Mouse (Mus musculus): Measurements from ENCODE around the gene Babam2.

Babam2 gene

GRCm38 (mm10) chr5:32127226-32127625 lies 429.7 kb downstream of the Babam2 start:
- no peak for DNase-seq (ENCODE audit: low spot score in 2 of 2)

GRCm38 (mm10) chr5:32127927-32128326 lies 430.4 kb downstream of the Babam2 start:
- DNase-seq (ENCODE audit: low spot score in 2 of 2), result no peak

- peak; percentile 59 to 69 for DNase-seq (ENCODE audit: low spot score in 2 of 2)
These were observed 435.6 kb downstream of the Babam2 start for GRCm38 (mm10) chr5:32132971-32133501.

- DNase-seq (ENCODE audit: low spot score in 2 of 2), result peak; percentile 71 to 77
These were observed 436.1 kb downstream of the Babam2 start for GRCm38 (mm10) chr5:32133549-32134004.

- peak; percentile 20 to 40 for DNase-seq (ENCODE audit: low spot score in 2 of 2)
These were observed 436.7 kb downstream of the Babam2 start for GRCm38 (mm10) chr5:32134051-32134732.
